Comparison of ENCODE assay signal across 20 mouse cellular contexts in genomic region chr19:10786753-10787152, GRCm38 (mm10). TPM values are rescaled to one million over a fixed set of nuclear protein-coding genes. Genes with fewer than 3 reads are reported as not detected.
A peak's percentile ranks its signal among the peaks of the same experiment; 100 is the strongest.
DNase-seq lines count a peak whose midpoint lies in the region; ATAC-seq and TF ChIP-seq lines count a peak whose summit lies in the region.
"Had no signal": no experiment of that assay in that cellular context is flagged by ENCODE, and none has a peak within 500 bp of the region (broad histone marks: within the 10 kb centered on the region; RNA-seq: fewer than 3 reads in every experiment).

No protein-coding gene starts in this region.

- peaks cover 16% of the 10 kb centered on the region for H3K27me3 ChIP-seq in heart, embryonic 10.5 days (ENCODE audit: insufficient read depth, poor library complexity, severe bottlenecking)
- no peaks in the 10 kb centered on the region for H3K27me3 ChIP-seq in hindbrain, embryonic 11.5 days (ENCODE audit: control insufficient read depth, insufficient read depth, low read length)
- no peaks in the 10 kb centered on the region for H3K27me3 ChIP-seq in hindbrain, postnatal 0 days (ENCODE audit: insufficient read depth, low read length)
- H3K27me3 ChIP-seq: hindbrain, embryonic 13.5 days; limb, embryonic 12.5 days; midbrain, embryonic 13.5 days; neural tube, embryonic 15.5 days had no signal

- 90% methylated on average over 6 of the region's 6 CpGs for WGBS in heart, embryonic 10.5 days
- WGBS in hindbrain, embryonic 11.5 days, result 90% methylated on average over 6 of the region's 6 CpGs
- 85% methylated on average over 6 of the region's 6 CpGs for WGBS in hindbrain, postnatal 0 days

- no peak overlapping the region for H3K4me3 ChIP-seq in heart, embryonic 10.5 days
- H3K4me3 ChIP-seq in hindbrain, embryonic 11.5 days (ENCODE audit: low read depth, low read length), result no peak overlapping the region
- no peak overlapping the region for H3K4me3 ChIP-seq in hindbrain, postnatal 0 days (ENCODE audit: low read length)
- H3K4me3 ChIP-seq: hindbrain, embryonic 13.5 days; limb, embryonic 12.5 days; liver, embryonic 13.5 days; midbrain, embryonic 13.5 days; neural tube, embryonic 15.5 days had no signal

- H3K4me1 ChIP-seq in heart, embryonic 10.5 days, result peaks cover 17% of the 10 kb centered on the region
- H3K4me1 ChIP-seq in hindbrain, embryonic 11.5 days (replicated peaks; ENCODE audit: control insufficient read depth, insufficient read depth, low read length), result 0 out of 2 replicates have a peak, but pooled peaks cover 2% of the 10 kb centered on the region
- H3K4me1 ChIP-seq in hindbrain, postnatal 0 days (ENCODE audit: insufficient read depth, low read length), result peaks cover 5% of the 10 kb centered on the region; the same call in 1 of the 2 replicates
- H3K4me1 ChIP-seq: liver, embryonic 13.5 days; midbrain, embryonic 13.5 days had no signal

- H3K36me3 ChIP-seq in heart, embryonic 10.5 days, result no peaks in the 10 kb centered on the region
- no peaks in the 10 kb centered on the region for H3K36me3 ChIP-seq in hindbrain, embryonic 11.5 days (ENCODE audit: control insufficient read depth, insufficient read depth, low read length)
- H3K36me3 ChIP-seq in hindbrain, postnatal 0 days (ENCODE audit: insufficient read depth, low read length), result no peaks in the 10 kb centered on the region
- H3K36me3 ChIP-seq: hindbrain, embryonic 13.5 days; limb, embryonic 12.5 days; liver, embryonic 13.5 days; midbrain, embryonic 13.5 days; neural tube, embryonic 15.5 days had no signal

- H3K9me3 ChIP-seq in heart, embryonic 10.5 days, result no peaks in the 10 kb centered on the region
- H3K9me3 ChIP-seq in hindbrain, embryonic 11.5 days (ENCODE audit: control insufficient read depth, low read length), result no peaks in the 10 kb centered on the region
- no peaks in the 10 kb centered on the region for H3K9me3 ChIP-seq in hindbrain, postnatal 0 days (ENCODE audit: low read length)
- H3K9me3 ChIP-seq: hindbrain, embryonic 13.5 days; limb, embryonic 12.5 days; liver, embryonic 13.5 days; midbrain, embryonic 13.5 days; neural tube, embryonic 15.5 days had no signal

- no peak overlapping the region for H3K27ac ChIP-seq in heart, embryonic 10.5 days
- H3K27ac ChIP-seq in hindbrain, embryonic 11.5 days (ENCODE audit: low read depth, low read length), result no peak overlapping the region
- H3K27ac ChIP-seq in hindbrain, postnatal 0 days, result no peak overlapping the region
- H3K27ac ChIP-seq: hindbrain, embryonic 13.5 days; limb, embryonic 12.5 days; liver, embryonic 13.5 days; midbrain, embryonic 13.5 days; neural tube, embryonic 15.5 days had no signal

- peak; percentile 49 for DNase-seq in heart, adult 8-10 months (ENCODE audit: low spot score)
- DNase-seq in heart, embryonic 10.5 days (ENCODE audit: low spot score), result no peak
- DNase-seq in brain, adult 2 months (ENCODE audit: low read depth, low spot score), result peak; percentile 20
- peak; percentile 31 for DNase-seq in fat pad, adult 2 months (ENCODE audit: extremely low read depth, low read depth, low spot score)
- DNase-seq in testis, postnatal 10 days (ENCODE audit: low spot score), result peak; percentile 76
- no peak for DNase-seq in hindbrain, embryonic 11.5 days (ENCODE audit: low spot score)
- no peak for DNase-seq in hindbrain, postnatal 0 days (ENCODE audit: low spot score)
- DNase-seq: kidney, postnatal 25 days; layer of hippocampus, adult 9-11 months; liver, embryonic 13.5 days; retina, postnatal 1 day had no signal

- ATAC-seq in hindbrain, embryonic 11.5 days (ENCODE audit: low FRiP score), result no peak
- no peak for ATAC-seq in hindbrain, postnatal 0 days
- ATAC-seq: forebrain, embryonic 14.5 days; intestine, embryonic 16.5 days; midbrain, embryonic 13.5 days had no signal

- H3K9ac ChIP-seq in hindbrain, embryonic 11.5 days (ENCODE audit: low read depth, low read length), result no peak overlapping the region
- H3K9ac ChIP-seq in hindbrain, postnatal 0 days (replicated peaks; ENCODE audit: low read length), result no peak overlapping the region
- H3K9ac ChIP-seq: hindbrain, embryonic 13.5 days; limb, embryonic 12.5 days; liver, embryonic 13.5 days; midbrain, embryonic 13.5 days; neural tube, embryonic 15.5 days had no signal

- TF ChIP-seq CTCF in hindbrain, postnatal 0 days (IDR thresholded peaks at IDR 0.05; ENCODE audit: low read depth), result no peak

- no peak overlapping the region for H3K4me2 ChIP-seq in hindbrain, embryonic 11.5 days (replicated peaks; ENCODE audit: low read depth, low read length)
- H3K4me2 ChIP-seq in hindbrain, postnatal 0 days (ENCODE audit: low read depth, low read length), result no peak overlapping the region
- H3K4me2 ChIP-seq: hindbrain, embryonic 13.5 days; limb, embryonic 12.5 days; liver, embryonic 13.5 days; midbrain, embryonic 13.5 days; neural tube, embryonic 15.5 days had no signal

RNA-seq across cellular contexts. Expression of gene Cd6, which starts 43.1 kb away (rescaled TPM):
- total RNA-seq in heart, adult 8-10 months (2022), result under 1 TPM in 1 of 4 experiments, not detected in 3; 0.37 TPM
- 0.06 TPM in 1 of 2 replicates, not detected in the other for polyA plus RNA-seq in heart, embryonic 10.5 days (2016; fragmentation: Nextera tagmentation; extraction: Ambion mirVana)
- polyA plus RNA-seq in hindbrain, embryonic 11.5 days (2014; fragmentation: Nextera tagmentation; extraction: Ambion mirVana), result not detected in 2 replicates
- total RNA-seq in hindbrain, postnatal 0 days (2014; rRNA removed), result not detected in 2 replicates
- polyA plus RNA-seq in hindbrain, postnatal 0 days (2015; fragmentation: Nextera tagmentation; extraction: Ambion mirVana), result 0.08 TPM in 1 of 2 replicates, not detected in the other
- polyA plus RNA-seq: forebrain, embryonic 14.5 days; heart, postnatal 0 days; hindbrain, embryonic 13.5 days; limb, embryonic 12.5 days; midbrain, embryonic 13.5 days; neural tube, embryonic 15.5 days had no signal

RNA-seq across cellular contexts. Expression of gene Cd5, which starts 48.0 kb away (rescaled TPM):
- total RNA-seq in heart, adult 8-10 months (2022), result under 1 TPM; 0.16 to 0.26 (median 0.21) TPM
- polyA plus RNA-seq in heart, embryonic 10.5 days (2016; fragmentation: Nextera tagmentation; extraction: Ambion mirVana), result 0.18 and 0.28 TPM in 2 replicates
- not detected in 2 replicates for polyA plus RNA-seq in hindbrain, embryonic 11.5 days (2014; fragmentation: Nextera tagmentation; extraction: Ambion mirVana)
- 0.68 TPM in 1 of 2 replicates, not detected in the other for total RNA-seq in hindbrain, postnatal 0 days (2014; rRNA removed)
- 0.26 and 0.32 TPM in 2 replicates for polyA plus RNA-seq in hindbrain, postnatal 0 days (2015; fragmentation: Nextera tagmentation; extraction: Ambion mirVana)
- total RNA-seq: ES-E14; megakaryocyte progenitor cell, adult 5-6 weeks had no signal
- polyA plus RNA-seq: intestine, embryonic 16.5 days; liver, embryonic 13.5 days had no signal

RNA-seq across cellular contexts. Expression of gene Slc15a3, which starts 52.8 kb away (rescaled TPM):
- total RNA-seq in heart, adult 8-10 months (2022), result 1 to 10 TPM; 1.7 to 2.7 (median 2.1) TPM
- 0.16 and 0.22 TPM in 2 replicates for polyA plus RNA-seq in heart, embryonic 10.5 days (2016; fragmentation: Nextera tagmentation; extraction: Ambion mirVana)
- 0.13 and 0.37 TPM in 2 replicates for polyA plus RNA-seq in hindbrain, embryonic 11.5 days (2014; fragmentation: Nextera tagmentation; extraction: Ambion mirVana)
- total RNA-seq in hindbrain, postnatal 0 days (2014; rRNA removed), result 1.5 and 1.9 TPM in 2 replicates
- polyA plus RNA-seq in hindbrain, postnatal 0 days (2015; fragmentation: Nextera tagmentation; extraction: Ambion mirVana), result 0.21 and 0.78 TPM in 2 replicates

Comparison
In these comparisons a context has a peak if more than half of its experiments do, and no peak if none do; other contexts are left out.
1. DNase-seq: peak in heart, adult 8-10 months (single experiment), brain, adult 2 months (single experiment), fat pad, adult 2 months (single experiment) and testis, postnatal 10 days (single experiment); none in heart, embryonic 10.5 days (single experiment), hindbrain, embryonic 11.5 days (single experiment) and hindbrain, postnatal 0 days (single experiment).